Mouse (Mus musculus) lung, adult 2 months (tissue): Measurements from ENCODE around the gene Dhh. TPM values are rescaled to one million over a fixed set of nuclear protein-coding genes. Genes with fewer than 3 reads are reported as not detected.

Experiments
- DNase-seq: peaks from one replicate; pipeline ENCODE4 v3.0.0; 2022
- H3K4me1 ChIP-seq: fragments of 200-500 bp; 2 replicates; pipeline ENCODE4 v1.6.1; 2011; ENCODE audit warnings: low read length; ENCODE audit not compliant: control insufficient read depth, insufficient read depth
- H3K4me3 ChIP-seq: fragments of 200-500 bp; replicated peaks from 2 replicates; pipeline ENCODE3; 2011; ENCODE audit warnings: low read depth, mild to moderate bottlenecking, control low read depth, low read length; ENCODE audit errors: extremely low read depth
- CTCF ChIP-seq: fragments of 200-500 bp; IDR thresholded peaks from 2 replicates; pipeline ENCODE4 v1.5.1; 2011; ENCODE audit warnings: mild to moderate bottlenecking, low read length, control low read depth; ENCODE audit not compliant: insufficient read depth
- POLR2A ChIP-seq: fragments of 200-500 bp; IDR thresholded peaks from 2 replicates; pipeline ENCODE4 v1.6.1; 2011; ENCODE audit warnings: low read depth, mild to moderate bottlenecking, control low read depth, low read length, borderline replicate concordance; ENCODE audit errors: extremely low read depth
- WGBS: fragments of 180-500 bp; shearing (Covaris S2); methylation state at CpG from one replicate; pipeline ENCODE4 v1.1.7; 2018; 5-methylcytosine and 5-hydroxymethylcytosine counted together
- polyA plus RNA-seq: library from polyadenylated mRNA; depleted of rRNA; stranded (reverse); fragments of >200 nt; gene quantifications from 2 replicates; pipeline ENCODE4 v1.2.3, GENCODE M21; 2012

The Dhh gene
- polyA plus RNA-seq, 1 experiment = 2.8 TPM

DNA sequence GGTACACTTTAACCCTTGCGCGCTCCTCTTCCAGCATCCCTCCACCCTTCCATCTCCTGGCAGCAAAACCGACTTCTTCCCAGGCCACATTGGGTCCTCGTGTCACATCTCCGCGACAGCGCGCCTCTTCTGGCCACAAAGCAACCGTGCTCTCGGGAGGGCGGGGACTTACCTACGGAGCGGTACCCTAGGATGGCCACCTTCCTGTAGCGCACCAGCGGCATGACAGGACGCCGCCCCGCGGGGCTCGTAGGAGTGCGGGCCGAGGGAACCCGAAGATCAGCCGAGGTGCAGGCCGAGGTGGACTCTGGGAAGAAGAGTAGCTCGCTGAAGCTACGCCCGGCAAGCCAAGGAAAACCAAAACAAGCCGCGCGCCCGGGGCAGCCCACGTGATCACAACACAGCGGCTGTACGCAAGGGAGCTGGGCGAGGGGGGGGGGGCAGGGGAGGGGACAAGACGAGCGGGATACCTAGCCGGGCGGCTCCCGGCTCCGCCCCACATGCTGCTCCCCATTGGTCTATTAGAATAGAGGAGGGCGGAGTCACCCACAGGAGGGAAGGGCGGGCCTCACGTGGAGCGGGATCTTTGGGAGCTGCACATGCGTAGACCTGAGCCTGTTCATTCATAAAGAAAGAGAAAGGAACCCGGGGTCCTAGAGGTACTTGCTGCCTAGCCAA is 17.2 kb downstream of the Dhh start:
- no peaks in the 10 kb centered on the region for H3K4me1 ChIP-seq
- peak; percentile 84 for DNase-seq
- H3K4me3 ChIP-seq = peak overlapping the region; percentile 78
- WGBS = under 1% methylated on average over 47 of the region's 48 CpGs
- TF ChIP-seq POLR2A = peak; percentile 64; the same call in 1 of the 2 replicates
- TF ChIP-seq CTCF = 0 out of 2 replicates have a peak, but pooled peaks have one; percentile 0

DNA sequence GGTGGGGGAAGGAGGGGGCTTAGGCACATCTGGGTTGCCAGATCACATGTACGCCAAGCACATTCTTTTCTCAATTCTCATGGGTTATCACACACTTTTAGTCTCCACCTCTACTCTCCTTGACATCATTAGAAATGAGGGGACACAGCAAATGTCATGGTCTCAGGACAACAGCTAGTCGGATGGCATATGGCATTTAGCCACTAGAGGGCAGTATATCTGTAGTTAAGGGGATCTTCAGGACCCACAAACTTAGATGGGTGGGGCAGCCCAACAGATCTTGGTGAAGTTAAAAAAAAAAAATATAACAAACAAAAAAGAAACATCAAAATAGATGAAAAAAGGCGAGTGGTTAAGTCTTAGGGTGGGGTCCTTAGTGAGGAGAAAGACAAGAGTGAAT is 21.0 kb downstream of the Dhh start:
- DNase-seq = peak; percentile 34
- no peak for TF ChIP-seq CTCF
- no peak for TF ChIP-seq POLR2A

DNA sequence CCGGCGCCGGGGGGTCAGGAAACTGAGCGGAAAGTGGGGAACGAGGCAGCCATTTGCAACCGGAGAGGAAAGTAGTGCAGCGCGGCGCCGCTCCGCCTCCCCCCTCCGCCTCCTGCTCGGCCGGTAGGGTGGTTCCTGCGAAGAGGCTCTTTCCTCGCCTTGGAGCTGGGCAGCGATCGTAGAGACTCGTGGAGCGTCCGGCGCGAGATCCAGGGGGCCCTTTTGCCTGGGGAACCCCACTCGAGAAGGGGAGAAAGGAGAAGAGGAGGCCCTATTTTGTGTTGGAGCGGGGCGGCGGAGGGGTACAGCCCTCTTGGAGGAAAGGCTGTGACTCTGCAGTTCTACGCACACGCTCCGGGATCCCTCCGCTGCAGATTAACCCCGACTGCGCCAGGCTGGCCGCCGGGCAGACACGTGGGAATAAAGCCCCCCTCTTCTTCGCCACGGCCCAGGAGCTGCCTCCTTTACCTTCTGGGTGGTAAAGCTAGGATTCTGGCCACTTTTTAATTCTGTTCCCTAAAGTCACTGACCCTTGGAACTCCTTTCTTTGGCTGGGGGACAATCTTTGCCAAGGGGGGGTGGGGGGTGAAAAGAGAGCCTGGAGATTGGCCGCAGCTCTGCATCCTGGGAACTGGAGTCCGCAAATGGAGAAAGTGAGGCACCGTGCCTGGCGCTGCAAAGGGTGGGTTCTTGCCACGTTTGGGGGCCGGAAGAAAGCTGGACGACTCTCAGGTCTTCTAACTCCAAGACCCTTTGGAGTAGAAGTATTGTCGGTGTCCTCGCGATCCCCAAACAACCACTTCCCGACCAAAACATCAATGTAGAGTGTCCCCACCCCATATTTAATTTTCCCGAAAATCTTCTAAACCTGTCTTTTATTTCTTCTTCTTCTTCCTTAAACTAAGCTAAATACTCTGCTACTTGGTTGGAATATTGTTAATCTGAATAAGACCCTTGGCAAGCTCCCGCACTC is 26.1 kb downstream of the Dhh start:
- 1% methylated on average over 49 of the region's 51 CpGs for WGBS
- H3K4me3 ChIP-seq = peak overlapping the region; percentile 95
- TF ChIP-seq POLR2A (peak; percentile 63; the same call in 1 of the 2 replicates), CTCF (no peak)
- peak; percentile 95 for DNase-seq
- peaks cover 17% of the 10 kb centered on the region for H3K4me1 ChIP-seq

More for the DNA sequence above, 21.0 kb downstream of the Dhh start:
- 14% methylated on average over 3 of the region's 3 CpGs for WGBS
- Histone ChIP-seq H3K4me3 (no peak overlapping the region), H3K4me1 (no peaks in the 10 kb centered on the region)

DNA sequence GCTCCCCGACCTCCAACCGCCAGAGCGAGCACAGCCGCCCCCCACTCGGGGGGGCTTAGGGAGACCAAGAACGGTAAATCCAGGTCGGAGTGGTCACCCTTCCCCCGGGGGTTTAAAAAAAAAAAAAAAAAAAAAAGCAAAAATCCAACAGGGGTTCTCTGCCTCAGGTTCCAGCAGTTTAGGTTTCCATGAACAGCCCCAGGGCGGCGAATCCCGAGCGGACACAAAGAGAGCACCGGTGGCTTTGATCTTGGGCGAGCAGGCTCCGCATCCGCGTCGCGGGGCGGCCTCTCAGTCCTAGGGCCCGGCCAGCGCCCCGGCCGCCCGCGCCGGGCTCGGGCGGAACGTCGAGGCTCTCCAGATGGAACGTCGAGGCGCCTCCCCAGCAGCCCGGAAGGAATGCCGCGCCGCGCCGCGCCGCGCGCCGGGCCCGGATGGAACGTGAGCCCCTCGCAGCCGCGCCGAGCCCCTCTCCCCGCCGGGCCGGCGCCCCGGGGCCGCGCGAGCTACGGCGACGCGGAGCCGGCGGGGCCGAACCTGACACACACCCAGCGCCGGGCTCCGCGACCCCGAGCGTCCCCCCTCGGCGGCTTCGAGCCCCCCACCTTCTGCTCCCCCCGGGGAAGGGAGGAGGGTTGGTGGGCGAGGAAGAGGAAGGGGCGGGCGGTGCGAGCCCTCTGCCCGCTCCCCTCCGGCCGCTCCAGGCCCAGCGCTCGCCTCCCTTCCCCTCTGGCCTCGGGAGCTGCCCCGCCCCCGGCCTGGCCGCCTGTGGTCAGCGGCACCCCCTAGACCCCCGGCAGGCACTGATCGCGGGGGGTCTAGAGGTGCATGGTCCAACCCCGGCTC is 27.0 kb downstream of the Dhh start, which contains the start of gene Kmt2d:
Gene Kmt2d (minus strand): TSS at position 135 of the 846 bp plus-strand sequence.
- Histone ChIP-seq H3K4me1 (peaks cover 20% of the 10 kb centered on the region), H3K4me3 (peak within 1 kb of the TSS; percentile 95)
- TF ChIP-seq CTCF = no peak
- TF ChIP-seq POLR2A = no peak
- WGBS = 1% methylated on average over 93 of the region's 94 CpGs
- no peak for DNase-seq

DNA sequence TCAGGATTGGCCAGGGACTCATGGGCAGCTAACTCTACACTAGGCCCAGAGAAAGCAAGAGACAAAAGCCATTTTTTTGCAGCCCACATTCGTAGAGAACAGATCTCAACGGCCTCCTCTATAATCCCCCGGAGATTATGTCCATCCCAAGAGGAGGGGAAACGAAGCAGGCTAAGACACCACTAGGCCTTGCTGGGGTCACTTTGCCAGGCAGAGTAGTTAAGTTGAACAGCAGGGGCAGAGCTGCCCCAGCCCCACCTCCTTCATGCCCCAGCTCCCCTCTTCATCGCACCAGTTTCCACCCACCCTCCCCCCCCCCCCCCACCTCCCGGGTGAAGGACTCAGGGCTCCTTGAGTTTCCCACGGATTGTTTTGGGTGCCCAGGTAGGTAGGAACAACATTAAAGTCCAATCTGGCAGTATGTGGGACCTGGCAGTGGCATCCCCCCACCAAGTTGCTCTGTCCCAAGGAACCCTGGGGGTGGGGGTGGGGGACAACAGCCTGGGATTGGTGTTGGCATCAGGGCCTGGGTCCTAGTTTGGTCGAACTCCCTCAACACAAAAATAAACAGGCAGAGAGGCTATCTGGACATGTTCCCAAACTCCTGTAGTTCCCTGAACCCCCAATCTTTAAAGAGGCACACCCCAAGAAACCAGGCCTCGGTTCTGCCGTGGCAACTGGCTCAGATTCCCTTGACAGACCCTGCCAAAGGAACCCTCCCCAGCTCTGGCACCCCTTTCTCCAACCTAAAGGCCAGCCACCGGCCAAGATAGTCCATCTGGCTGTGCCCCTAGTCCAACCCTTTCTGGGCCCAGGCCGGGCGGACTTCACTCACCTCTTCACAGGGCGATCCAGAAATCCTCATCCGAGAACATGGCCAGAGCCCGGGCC is 27.9 kb downstream of the Dhh start:
- H3K4me3 ChIP-seq = peak overlapping the region; percentile 95
- TF ChIP-seq CTCF = no peak
- no peak for TF ChIP-seq POLR2A
- H3K4me1 ChIP-seq = peaks cover 20% of the 10 kb centered on the region
- WGBS = under 1% methylated on average over 16 of the region's 16 CpGs
- DNase-seq = peak; percentile 44

DNA sequence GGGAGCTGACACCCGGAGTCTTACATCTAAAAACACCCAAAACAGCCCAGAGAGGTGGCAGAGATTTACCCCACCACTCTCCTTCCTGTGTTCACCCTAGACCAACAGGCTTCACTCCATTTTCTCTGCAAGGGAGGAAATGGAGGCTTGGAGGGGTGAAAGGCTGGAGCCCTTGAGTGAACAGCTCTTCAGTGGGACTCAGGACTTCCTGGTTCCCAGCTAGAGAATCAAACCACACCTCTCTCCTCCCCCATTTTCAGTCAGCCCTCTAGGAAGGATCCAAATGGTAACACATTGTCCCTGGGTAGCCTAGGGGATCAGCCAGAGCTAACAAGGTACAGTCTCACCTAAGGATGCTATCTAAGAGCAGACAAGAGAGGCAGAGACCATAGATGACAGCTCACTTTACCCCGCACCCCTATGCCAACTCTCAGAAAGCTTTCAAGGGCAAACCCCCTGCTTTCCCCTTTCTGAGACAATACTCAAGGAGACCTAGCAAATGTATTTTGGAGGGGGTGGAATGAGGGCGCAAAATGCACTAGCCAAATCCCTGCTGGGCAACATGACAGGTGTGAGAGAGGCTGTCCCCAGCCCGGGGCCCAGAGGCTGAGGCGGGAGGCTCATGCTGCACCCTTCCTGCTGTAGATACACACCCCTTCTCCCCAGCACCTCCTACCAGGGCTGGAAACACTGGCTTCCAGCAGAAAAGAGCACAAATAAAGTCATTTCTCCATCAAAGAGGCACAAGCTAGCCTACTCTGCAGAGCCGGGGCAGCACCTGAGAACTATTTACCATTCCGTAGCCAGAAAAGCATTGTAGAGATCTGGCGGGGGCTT is 28.8 kb downstream of the Dhh start:
- peaks cover 20% of the 10 kb centered on the region for H3K4me1 ChIP-seq
- H3K4me3 ChIP-seq = peak overlapping the region; percentile 67
- TF ChIP-seq CTCF = no peak
- 1% methylated on average over 8 of the region's 8 CpGs for WGBS
- DNase-seq = peak; percentile 44

DNA sequence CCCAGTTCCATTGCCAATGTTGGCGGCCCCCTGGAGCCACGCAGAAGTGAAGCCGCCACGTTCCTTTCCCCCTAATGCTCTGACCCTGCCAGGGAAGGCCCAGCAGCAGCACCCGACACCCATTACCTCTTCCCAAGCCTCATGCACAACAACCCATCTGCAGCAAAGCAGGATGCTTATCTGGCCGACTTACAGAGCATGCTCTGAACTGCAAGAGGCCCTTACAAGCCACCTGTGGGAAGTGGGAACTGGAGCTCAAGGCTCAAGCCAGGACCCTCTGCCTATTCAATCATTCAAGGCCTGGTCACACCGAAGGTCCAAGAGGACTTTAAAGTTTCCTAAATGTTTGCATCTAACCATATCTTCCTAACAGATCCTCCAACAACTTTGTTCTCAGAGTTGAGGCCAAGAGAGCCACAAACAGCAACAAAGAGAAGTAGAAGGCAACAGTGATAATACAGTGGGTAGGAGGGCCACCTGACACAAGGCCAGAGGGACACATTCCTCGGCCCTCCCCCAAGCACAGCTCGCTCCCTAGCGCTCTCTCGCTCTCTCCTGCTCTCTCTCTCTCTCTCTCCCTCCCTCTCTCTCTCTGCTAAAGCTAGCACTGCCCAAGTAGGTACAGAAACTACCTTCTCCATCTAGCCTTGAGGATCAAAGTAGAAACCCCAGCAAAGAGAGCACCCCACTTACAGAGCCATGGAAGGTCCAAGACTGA is 29.8 kb downstream of the Dhh start:
- 23% methylated on average over 11 of the region's 11 CpGs for WGBS
- DNase-seq = no peak
- Histone ChIP-seq H3K4me1 (peaks cover 20% of the 10 kb centered on the region), H3K4me3 (no peak overlapping the region)
- TF ChIP-seq POLR2A (no peak), CTCF (no peak)
